ENCODE assay signal across 8 mouse cellular contexts in the genomic region with DNA sequence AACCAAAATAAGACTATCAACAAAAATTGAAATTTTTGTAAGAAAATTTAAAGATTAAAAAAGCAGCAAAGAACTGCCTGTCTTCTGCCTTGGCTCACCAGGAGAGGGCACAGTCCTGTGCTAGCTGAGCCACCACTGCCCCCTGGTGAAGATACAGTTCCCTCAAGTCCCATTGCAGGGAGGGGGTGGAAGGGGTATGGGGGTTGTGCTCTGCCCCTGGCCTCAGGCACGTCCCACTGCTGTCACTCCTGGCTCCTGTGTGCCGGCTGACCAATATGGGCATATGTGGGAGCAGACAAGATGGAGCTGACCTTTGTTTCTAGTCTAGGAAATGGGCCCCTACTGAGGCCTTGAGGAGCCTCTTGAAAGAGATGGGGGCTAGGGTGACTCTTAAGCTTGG. TPM values are rescaled to one million over a fixed set of nuclear protein-coding genes. Genes with fewer than 3 reads are reported as not detected.
DNase-seq lines count a peak whose midpoint lies in the region; ATAC-seq and TF ChIP-seq lines count a peak whose summit lies in the region.

No protein-coding gene starts in this region.

- H3K9me3 ChIP-seq in hindbrain, embryonic 12.5 days (replicated peaks): no peaks in the 10 kb centered on the region
- no peaks in the 10 kb centered on the region for H3K9me3 ChIP-seq in limb, embryonic 13.5 days
- H3K9me3 ChIP-seq in midbrain, embryonic 12.5 days: no peaks in the 10 kb centered on the region

- ATAC-seq in erythroblast, adult 5-6 weeks (replicated peaks; ENCODE audit: low FRiP score, poor library complexity, severe bottlenecking): peak; percentile 64
- peak; percentile 36; the same call in 1 of the 2 replicates for ATAC-seq in hindbrain, embryonic 12.5 days (ENCODE audit: low FRiP score)
- ATAC-seq in limb, embryonic 13.5 days (ENCODE audit: low FRiP score, low read depth): 0 out of 2 replicates have a peak, but pooled peaks have one; percentile 4
- peak; percentile 56 for ATAC-seq in midbrain, embryonic 12.5 days (ENCODE audit: low FRiP score, low read depth)

- no peaks in the 10 kb centered on the region for H3K27me3 ChIP-seq in hindbrain, embryonic 12.5 days
- H3K27me3 ChIP-seq in limb, embryonic 13.5 days: no peaks in the 10 kb centered on the region
- no peaks in the 10 kb centered on the region for H3K27me3 ChIP-seq in midbrain, embryonic 12.5 days

- no peak overlapping the region for H3K4me3 ChIP-seq in left cerebral cortex, adult 2 months
- no peak overlapping the region for H3K4me3 ChIP-seq in hindbrain, embryonic 12.5 days
- no peak overlapping the region for H3K4me3 ChIP-seq in limb, embryonic 13.5 days
- no peak overlapping the region for H3K4me3 ChIP-seq in midbrain, embryonic 12.5 days

- H3K27ac ChIP-seq in left cerebral cortex, adult 2 months: peak overlapping the region; percentile 77
- no peak overlapping the region for H3K27ac ChIP-seq in hindbrain, embryonic 12.5 days
- H3K27ac ChIP-seq in limb, embryonic 13.5 days: no peak overlapping the region
- no peak overlapping the region; the same call in 1 of the 2 replicates for H3K27ac ChIP-seq in midbrain, embryonic 12.5 days (replicated peaks)

- peak; percentile 80 for TF ChIP-seq CTCF in left cerebral cortex, adult 2 months (IDR thresholded peaks at IDR 0.05)

- peaks cover 71% of the 10 kb centered on the region for H3K36me3 ChIP-seq in hindbrain, embryonic 12.5 days
- H3K36me3 ChIP-seq in limb, embryonic 13.5 days: peaks cover 86% of the 10 kb centered on the region
- H3K36me3 ChIP-seq in midbrain, embryonic 12.5 days: peaks cover 84% of the 10 kb centered on the region

- peak in 1 of 2 experiments; percentile 55 for DNase-seq in left cerebral cortex, adult 2 months (ENCODE audit: extremely low spot score in 1 of 2, low spot score in 2 of 2)
- DNase-seq in left cerebral cortex, adult 11 months (ENCODE audit: low spot score): no peak
- DNase-seq in MN1 (ENCODE audit: low spot score): peak; percentile 73
- DNase-seq in thymus, postnatal 36 days: peak; percentile 57 to 69

- 8% methylated on average over 2 of the region's 2 CpGs for WGBS in hindbrain, embryonic 12.5 days
- WGBS in limb, embryonic 13.5 days: 11% methylated on average over 2 of the region's 2 CpGs
- WGBS in midbrain, embryonic 12.5 days: 20% methylated on average over 2 of the region's 2 CpGs

- no peak overlapping the region for H3K4me2 ChIP-seq in hindbrain, embryonic 12.5 days (replicated peaks)
- no peak overlapping the region for H3K4me2 ChIP-seq in limb, embryonic 13.5 days (replicated peaks)
- no peak overlapping the region for H3K4me2 ChIP-seq in midbrain, embryonic 12.5 days (replicated peaks)

- H3K4me1 ChIP-seq in hindbrain, embryonic 12.5 days: peaks cover 32% of the 10 kb centered on the region
- 0 out of 2 replicates have a peak, but pooled peaks cover under 1% of the 10 kb centered on the region for H3K4me1 ChIP-seq in limb, embryonic 13.5 days
- peaks cover 32% of the 10 kb centered on the region for H3K4me1 ChIP-seq in midbrain, embryonic 12.5 days

- intact Hi-C loops in left cerebral cortex, adult 2 months (cut with DNase I): loop anchor here (1.0 kb wide), 1 partner anchor 61 kb away; no protein-coding TSS in a partner anchor

- H3K9ac ChIP-seq in hindbrain, embryonic 12.5 days: no peak overlapping the region
- H3K9ac ChIP-seq in limb, embryonic 13.5 days: no peak overlapping the region
- H3K9ac ChIP-seq in midbrain, embryonic 12.5 days (replicated peaks): no peak overlapping the region

RNA-seq across cellular contexts. Expression of gene Txnrd2, which starts 19.9 kb away (rescaled TPM):
- 10 to 100 TPM; 18.2 to 22.5 TPM for total RNA-seq in left cerebral cortex, adult 2 months (2021)
- total RNA-seq in erythroblast, adult 5-6 weeks (2015; ENCODE audit: low replicate concordance): 274 and 358 TPM in 2 replicates
- total RNA-seq in erythroblast, adult 5-6 weeks (2017; ENCODE audit: low replicate concordance): 493 and 499 TPM in 2 replicates
- polyA plus RNA-seq in hindbrain, embryonic 12.5 days (2016; fragmentation: Nextera tagmentation; extraction: Ambion mirVana): 20.2 and 20.3 TPM in 2 replicates
- 19.8 and 21.3 TPM in 2 replicates for polyA plus RNA-seq in limb, embryonic 13.5 days (2015; fragmentation: Nextera tagmentation; extraction: Ambion mirVana)
- polyA plus RNA-seq in midbrain, embryonic 12.5 days (2016; fragmentation: Nextera tagmentation; extraction: Ambion mirVana): 22.5 and 23.8 TPM in 2 replicates

RNA-seq across cellular contexts. Expression of gene Comt, which starts 20.4 kb away (rescaled TPM):
- total RNA-seq in left cerebral cortex, adult 2 months (2021): 10 to 100 TPM; 87.2 to 87.6 TPM
- 27.9 and 29.9 TPM in 2 replicates for total RNA-seq in erythroblast, adult 5-6 weeks (2015; ENCODE audit: low replicate concordance)
- total RNA-seq in erythroblast, adult 5-6 weeks (2017; ENCODE audit: low replicate concordance): 26.8 and 29.1 TPM in 2 replicates
- polyA plus RNA-seq in hindbrain, embryonic 12.5 days (2016; fragmentation: Nextera tagmentation; extraction: Ambion mirVana): 58.4 and 60.3 TPM in 2 replicates
- polyA plus RNA-seq in limb, embryonic 13.5 days (2015; fragmentation: Nextera tagmentation; extraction: Ambion mirVana): 87.4 and 89.4 TPM in 2 replicates
- 54.9 and 60.1 TPM in 2 replicates for polyA plus RNA-seq in midbrain, embryonic 12.5 days (2016; fragmentation: Nextera tagmentation; extraction: Ambion mirVana)

RNA-seq across cellular contexts. Expression of gene Arvcf, which starts 58.3 kb away (rescaled TPM):
- 10 to 100 TPM; 39.1 to 50.4 TPM for total RNA-seq in left cerebral cortex, adult 2 months (2021)
- total RNA-seq in erythroblast, adult 5-6 weeks (2015; ENCODE audit: low replicate concordance): 1.5 and 2.7 TPM in 2 replicates
- total RNA-seq in erythroblast, adult 5-6 weeks (2017; ENCODE audit: low replicate concordance): 8.7 TPM in 1 of 2 replicates, not detected in the other
- 105 and 119 TPM in 2 replicates for polyA plus RNA-seq in hindbrain, embryonic 12.5 days (2016; fragmentation: Nextera tagmentation; extraction: Ambion mirVana)
- 25.0 and 29.8 TPM in 2 replicates for polyA plus RNA-seq in limb, embryonic 13.5 days (2015; fragmentation: Nextera tagmentation; extraction: Ambion mirVana)
- 129 and 134 TPM in 2 replicates for polyA plus RNA-seq in midbrain, embryonic 12.5 days (2016; fragmentation: Nextera tagmentation; extraction: Ambion mirVana)

RNA-seq across cellular contexts. Expression of gene Tango2, which starts 58.4 kb away (rescaled TPM):
- total RNA-seq in left cerebral cortex, adult 2 months (2021): 100 to 1,000 TPM; 154 to 158 TPM
- total RNA-seq in erythroblast, adult 5-6 weeks (2015; ENCODE audit: low replicate concordance): 8.8 and 26.9 TPM in 2 replicates
- total RNA-seq in erythroblast, adult 5-6 weeks (2017; ENCODE audit: low replicate concordance): 8.8 and 12.1 TPM in 2 replicates
- 48.2 and 50.5 TPM in 2 replicates for polyA plus RNA-seq in hindbrain, embryonic 12.5 days (2016; fragmentation: Nextera tagmentation; extraction: Ambion mirVana)
- polyA plus RNA-seq in limb, embryonic 13.5 days (2015; fragmentation: Nextera tagmentation; extraction: Ambion mirVana): 22.5 and 24.9 TPM in 2 replicates
- polyA plus RNA-seq in midbrain, embryonic 12.5 days (2016; fragmentation: Nextera tagmentation; extraction: Ambion mirVana): 48.2 and 49.7 TPM in 2 replicates

Comparison
In these comparisons a context has a peak if more than half of its experiments do, and no peak if none do; other contexts are left out.
1. ATAC-seq: peak in every context shown above with its lines; median percentile 64 in erythroblast, adult 5-6 weeks; 56 in midbrain, embryonic 12.5 days; 36 in hindbrain, embryonic 12.5 days; 4 in limb, embryonic 13.5 days.